Mouse (Mus musculus): ENCODE results near the gene Tmem243. TPM values are rescaled to one million over a fixed set of nuclear protein-coding genes. Genes with fewer than 3 reads are reported as not detected.

The Tmem243 gene
- polyA plus RNA-seq, 1 experiment = 20.8 TPM

DNA sequence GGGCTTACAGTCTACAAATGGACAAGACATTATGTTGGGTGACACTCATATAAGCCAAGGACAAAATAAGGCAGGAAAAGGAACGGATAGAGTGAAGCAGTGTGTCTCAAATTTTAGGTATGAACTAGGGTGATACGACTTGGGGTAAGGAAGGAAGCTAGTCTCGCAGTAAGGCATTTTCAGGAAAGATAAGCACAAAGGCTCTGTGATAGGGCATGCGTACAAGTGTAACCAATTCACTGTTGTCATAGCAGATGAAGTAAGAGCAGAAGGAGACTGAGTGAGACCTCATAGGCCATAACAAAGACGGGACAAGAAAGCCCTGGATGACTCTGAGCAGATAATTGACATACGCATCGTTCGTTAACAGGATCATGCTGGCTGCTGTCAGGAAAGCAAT lies 40.3 kb downstream of the Tmem243 start:
- Histone ChIP-seq H3K4me1 (ENCODE audit: control insufficient read depth, insufficient read depth, low read length) (no peaks in the 10 kb centered on the region), H3K27me3 (ENCODE audit: control insufficient read depth, insufficient read depth, low read length) (no peaks in the 10 kb centered on the region), H3K4me3 (replicated peaks; ENCODE audit: insufficient read depth, low read depth, low read length) (no peak overlapping the region), H3K27ac (ENCODE audit: insufficient read depth, low read length) (no peak overlapping the region)
- WGBS = 89% methylated on average over 8 of the region's 8 CpGs
- no peak for DNase-seq
- no peak for TF ChIP-seq CTCF (IDR thresholded peaks at IDR 0.05; ENCODE audit: borderline replicate concordance, insufficient read depth, low read depth, low read length)
- no peak for TF ChIP-seq POLR2A (IDR thresholded peaks at IDR 0.05; ENCODE audit: borderline replicate concordance, insufficient read depth, low read length)

DNA sequence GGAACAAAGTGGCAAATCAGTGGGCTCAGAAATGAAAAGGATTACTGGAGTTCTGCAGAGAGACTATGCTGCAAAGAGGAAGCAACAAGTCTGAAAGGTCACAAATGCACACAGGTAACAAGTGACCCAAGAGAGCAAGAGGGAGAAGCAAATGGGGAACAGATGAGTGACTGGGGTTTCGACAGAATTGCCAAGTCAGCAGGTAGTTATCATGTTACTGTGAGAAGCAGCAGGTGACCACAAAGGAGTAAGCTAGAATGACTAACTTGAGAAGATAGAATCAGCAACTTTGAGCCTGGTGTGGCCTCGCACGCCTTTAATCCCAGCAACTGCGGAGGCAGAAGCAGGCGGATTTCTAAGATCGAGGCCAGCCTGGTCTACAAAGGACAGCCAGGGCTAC lies 41.9 kb downstream of the Tmem243 start:
- WGBS = 93% methylated on average over 6 of the region's 6 CpGs
- no peak for DNase-seq
- no peak overlapping the region for H3K27ac ChIP-seq (ENCODE audit: insufficient read depth, low read length)
- H3K4me3 ChIP-seq (replicated peaks; ENCODE audit: insufficient read depth, low read depth, low read length) = no peak overlapping the region
- no peaks in the 10 kb centered on the region for H3K27me3 ChIP-seq (ENCODE audit: control insufficient read depth, insufficient read depth, low read length)
- no peaks in the 10 kb centered on the region for H3K4me1 ChIP-seq (ENCODE audit: control insufficient read depth, insufficient read depth, low read length)
- TF ChIP-seq POLR2A (IDR thresholded peaks at IDR 0.05; ENCODE audit: borderline replicate concordance, insufficient read depth, low read length) (no peak), CTCF (IDR thresholded peaks at IDR 0.05; ENCODE audit: borderline replicate concordance, insufficient read depth, low read depth, low read length) (no peak)

DNA sequence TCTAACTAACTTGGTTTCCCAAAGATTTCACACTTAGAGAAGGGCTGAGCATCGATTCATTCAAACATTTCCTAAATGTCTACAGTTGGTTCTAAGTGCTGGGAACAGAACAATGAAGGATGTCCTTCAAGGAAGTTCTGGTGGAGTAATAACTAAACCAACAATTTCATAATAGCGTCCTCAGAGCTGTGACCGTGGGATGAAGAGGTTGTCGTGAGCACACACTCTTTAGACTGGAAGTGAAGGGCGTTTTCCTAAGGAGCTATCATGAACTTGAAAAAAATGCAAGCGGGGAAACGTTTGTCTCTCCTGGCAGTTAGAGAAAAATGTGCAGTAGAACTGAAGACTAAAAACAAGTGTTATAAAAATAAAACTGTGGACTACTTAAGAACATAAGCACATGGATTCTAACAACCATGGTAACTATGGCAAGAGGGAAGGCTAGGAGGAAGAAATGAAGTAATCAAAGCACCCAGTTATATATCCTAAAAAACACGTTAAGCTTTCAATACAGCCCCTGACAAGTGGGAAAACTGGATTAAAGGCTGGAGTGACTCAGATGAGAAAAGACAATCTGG lies 48.9 kb downstream of the Tmem243 start:
- TF ChIP-seq CTCF (IDR thresholded peaks at IDR 0.05; ENCODE audit: borderline replicate concordance, insufficient read depth, low read depth, low read length) (no peak), POLR2A (IDR thresholded peaks at IDR 0.05; ENCODE audit: borderline replicate concordance, insufficient read depth, low read length) (no peak)
- 90% methylated on average over 8 of the region's 8 CpGs for WGBS
- DNase-seq = no peak
- no peaks in the 10 kb centered on the region for H3K27me3 ChIP-seq (ENCODE audit: control insufficient read depth, insufficient read depth, low read length)
- no peak overlapping the region for H3K4me3 ChIP-seq (replicated peaks; ENCODE audit: insufficient read depth, low read depth, low read length)
- H3K4me1 ChIP-seq (ENCODE audit: control insufficient read depth, insufficient read depth, low read length) = no peaks in the 10 kb centered on the region
- no peak overlapping the region for H3K27ac ChIP-seq (ENCODE audit: insufficient read depth, low read length)

DNA sequence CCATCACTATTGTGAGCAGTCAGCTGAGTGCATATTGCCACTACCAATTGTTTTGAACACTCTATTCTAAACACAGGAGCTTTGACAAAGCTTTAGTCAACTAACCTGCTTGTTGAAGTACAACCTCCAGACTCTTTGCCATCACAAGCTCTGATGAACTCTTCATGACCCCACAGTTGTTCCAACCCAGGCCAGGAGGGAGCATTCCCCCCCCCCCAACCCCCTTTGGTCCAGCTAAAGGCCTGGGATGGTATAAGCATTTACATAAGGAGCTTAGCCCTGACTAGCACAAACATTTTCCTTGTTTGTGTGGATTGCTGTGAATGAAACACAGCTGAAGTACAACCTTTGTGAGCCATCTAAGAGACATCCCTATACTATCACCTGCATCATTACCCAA lies 56.3 kb downstream of the Tmem243 start:
- no peaks in the 10 kb centered on the region; the same call in 1 of the 2 replicates for H3K4me1 ChIP-seq (ENCODE audit: control insufficient read depth, insufficient read depth, low read length)
- H3K27me3 ChIP-seq (ENCODE audit: control insufficient read depth, insufficient read depth, low read length) = no peaks in the 10 kb centered on the region
- TF ChIP-seq CTCF (IDR thresholded peaks at IDR 0.05; ENCODE audit: borderline replicate concordance, insufficient read depth, low read depth, low read length) = no peak
- no peak for DNase-seq
- H3K27ac ChIP-seq (ENCODE audit: insufficient read depth, low read length) = no peak overlapping the region
- no peak overlapping the region for H3K4me3 ChIP-seq (replicated peaks; ENCODE audit: insufficient read depth, low read depth, low read length)

DNA sequence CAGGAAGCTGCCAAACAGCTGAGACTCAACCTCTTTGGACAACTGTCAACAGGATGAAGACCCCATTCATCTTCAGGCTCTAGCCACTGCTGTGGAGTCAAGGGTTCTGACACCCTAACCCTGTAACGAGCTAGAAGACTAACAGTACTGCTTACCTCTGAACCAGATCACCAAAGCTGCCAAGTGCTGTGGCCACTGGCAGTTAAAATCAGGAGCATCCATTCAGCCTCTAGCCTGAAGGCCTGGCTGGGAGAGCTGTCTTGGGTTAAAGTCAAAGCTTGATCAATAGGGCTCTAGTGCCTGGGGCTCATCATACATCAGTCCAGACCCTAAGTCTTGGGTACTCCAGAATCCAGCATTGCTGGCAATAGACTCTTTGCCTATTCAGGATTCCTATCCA lies 56.9 kb downstream of the Tmem243 start:
- WGBS = 69% methylated on average over 1 of the region's 1 CpGs
- DNase-seq = no peak
- no peaks in the 10 kb centered on the region for H3K27me3 ChIP-seq (ENCODE audit: control insufficient read depth, insufficient read depth, low read length)
- H3K4me3 ChIP-seq (replicated peaks; ENCODE audit: insufficient read depth, low read depth, low read length) = no peak overlapping the region
- no peak for TF ChIP-seq POLR2A (IDR thresholded peaks at IDR 0.05; ENCODE audit: borderline replicate concordance, insufficient read depth, low read length)
- no peak for TF ChIP-seq CTCF (IDR thresholded peaks at IDR 0.05; ENCODE audit: borderline replicate concordance, insufficient read depth, low read depth, low read length)
- no peak overlapping the region for H3K27ac ChIP-seq (ENCODE audit: insufficient read depth, low read length)
- H3K4me1 ChIP-seq (ENCODE audit: control insufficient read depth, insufficient read depth, low read length) = no peaks in the 10 kb centered on the region; the same call in 1 of the 2 replicates

DNA sequence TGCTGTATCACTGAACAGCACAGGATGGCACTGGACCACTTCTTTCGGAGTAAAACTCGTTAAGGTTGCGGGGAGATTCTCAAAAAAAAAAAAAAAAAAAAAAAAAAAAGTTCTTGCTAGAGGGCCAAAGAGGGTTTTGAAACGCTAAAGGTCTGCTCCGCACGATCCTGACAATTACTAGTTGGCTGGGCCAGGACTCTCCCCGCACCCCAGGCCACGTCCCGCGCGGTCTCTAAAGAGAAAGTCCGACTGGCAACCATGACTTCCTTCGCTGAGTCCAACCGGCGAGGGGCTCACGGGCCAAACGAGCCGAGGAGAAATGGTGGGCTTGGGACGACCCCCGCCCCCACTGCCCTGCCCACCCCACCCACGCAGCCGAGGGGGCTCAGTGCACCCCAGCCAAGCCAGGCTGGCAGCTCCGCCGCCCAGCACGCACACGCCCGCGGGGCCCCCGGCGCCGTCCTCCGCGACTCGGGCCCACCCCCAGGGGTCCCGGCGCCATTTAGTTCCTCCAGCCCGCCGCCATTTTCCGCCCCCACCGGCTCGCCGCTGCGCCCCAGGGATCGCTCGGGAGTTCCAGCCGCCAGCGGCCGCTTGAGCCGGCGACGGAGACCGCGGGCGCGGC lies 60.5 kb downstream of the Tmem243 start:
- Histone ChIP-seq H3K27ac (ENCODE audit: insufficient read depth, low read length) (peak overlapping the region; percentile 54), H3K4me3 (replicated peaks; ENCODE audit: insufficient read depth, low read depth, low read length) (peak overlapping the region; percentile 78), H3K4me1 (ENCODE audit: control insufficient read depth, insufficient read depth, low read length) (no peaks in the 10 kb centered on the region; the same call in 1 of the 2 replicates), H3K27me3 (ENCODE audit: control insufficient read depth, insufficient read depth, low read length) (no peaks in the 10 kb centered on the region)
- no peak for TF ChIP-seq POLR2A (IDR thresholded peaks at IDR 0.05; ENCODE audit: borderline replicate concordance, insufficient read depth, low read length)
- no peak for TF ChIP-seq CTCF (IDR thresholded peaks at IDR 0.05; ENCODE audit: borderline replicate concordance, insufficient read depth, low read depth, low read length)
- WGBS = under 1% methylated on average over 55 of the region's 55 CpGs
- no peak for DNase-seq

- H3K27me3 ChIP-seq (ENCODE audit: control insufficient read depth, insufficient read depth, low read length) = no peaks in the 10 kb centered on the region
- peak within 1 kb of the TSS; percentile 78 for H3K4me3 ChIP-seq (replicated peaks; ENCODE audit: insufficient read depth, low read depth, low read length)
- peak; percentile 89 to 91 for DNase-seq
- WGBS = under 1% methylated on average over 57 of the region's 64 CpGs
- peak within 1 kb of the TSS; percentile 54 for H3K27ac ChIP-seq (ENCODE audit: insufficient read depth, low read length)
- H3K4me1 ChIP-seq (ENCODE audit: control insufficient read depth, insufficient read depth, low read length) = no peaks in the 10 kb centered on the region; the same call in 1 of the 2 replicates
- no peak for TF ChIP-seq CTCF (IDR thresholded peaks at IDR 0.05; ENCODE audit: borderline replicate concordance, insufficient read depth, low read depth, low read length)
- peak; percentile 99 for TF ChIP-seq POLR2A (IDR thresholded peaks at IDR 0.05; ENCODE audit: borderline replicate concordance, insufficient read depth, low read length)
Observed at GRCm38 (mm10) chr5:9161456-9162041, 61.1 kb downstream of the Tmem243 start, which contains the start of gene Dmtf1. Gene Dmtf1 (minus strand): TSS chr5:9161776.

- no peaks in the 10 kb centered on the region; the same call in 1 of the 2 replicates for H3K4me1 ChIP-seq (ENCODE audit: control insufficient read depth, insufficient read depth, low read length)
- TF ChIP-seq POLR2A (IDR thresholded peaks at IDR 0.05; ENCODE audit: borderline replicate concordance, insufficient read depth, low read length) = no peak
- H3K4me3 ChIP-seq (replicated peaks; ENCODE audit: insufficient read depth, low read depth, low read length) = peak overlapping the region; percentile 78
- H3K27ac ChIP-seq (ENCODE audit: insufficient read depth, low read length) = peak overlapping the region; percentile 41; the same call in 1 of the 2 replicates
- peak in 1 of 2 experiments; percentile 41 for DNase-seq
- no peaks in the 10 kb centered on the region for H3K27me3 ChIP-seq (ENCODE audit: control insufficient read depth, insufficient read depth, low read length)
- 11% methylated on average over 7 of the region's 7 CpGs for WGBS
Observed at GRCm38 (mm10) chr5:9162088-9162487, 61.6 kb downstream of the Tmem243 start.

Data from cerebellum, adult 2 months (tissue).